Mouse (Mus musculus) layer of hippocampus, postnatal 25 days (tissue): ENCODE measurements at regions not wholly inside any gene's neighbourhood (a gene's known extent, or its start where the extent isn't known, plus 50 kb on each side); places are given as distances from the start of the nearest gene placed in this dataset.
A peak's percentile ranks its signal among the peaks of the same experiment; 100 is the strongest.
"Not testable (repeated sequence)": the region's sequence is repeated elsewhere in the genome, so short reads cannot be mapped to it uniquely, and the experiment has no call there.

Source experiments
- DNase-seq, 2 experiments: peaks; one replicate each; pipeline ENCODE4 v3.0.0; 2022; ENCODE audit warnings: mixed read lengths in 2 of 2, low spot score in 1 of 2; ENCODE audit errors: extremely low spot score in 1 of 2

DNA sequence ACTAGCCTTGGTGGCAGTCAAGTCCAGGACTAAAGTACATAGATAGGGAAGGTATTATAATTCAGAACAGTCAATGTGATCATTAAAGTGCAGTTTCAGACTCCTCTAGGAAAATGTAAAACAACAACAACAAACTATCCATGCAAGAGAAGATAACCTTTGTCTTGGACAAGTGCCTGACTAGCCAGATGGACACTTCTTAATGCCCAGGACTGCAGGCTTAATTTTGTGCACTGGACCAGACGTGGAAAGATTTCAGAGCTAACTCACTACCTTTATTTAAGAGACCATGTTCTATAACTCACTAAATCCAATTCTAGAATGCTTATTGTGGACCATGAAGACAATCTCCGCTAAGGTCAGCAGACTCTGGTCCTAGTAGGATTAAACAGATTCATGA is 215.6 kb upstream of the Stxbp5 start:
- DNase-seq = no peak

DNA sequence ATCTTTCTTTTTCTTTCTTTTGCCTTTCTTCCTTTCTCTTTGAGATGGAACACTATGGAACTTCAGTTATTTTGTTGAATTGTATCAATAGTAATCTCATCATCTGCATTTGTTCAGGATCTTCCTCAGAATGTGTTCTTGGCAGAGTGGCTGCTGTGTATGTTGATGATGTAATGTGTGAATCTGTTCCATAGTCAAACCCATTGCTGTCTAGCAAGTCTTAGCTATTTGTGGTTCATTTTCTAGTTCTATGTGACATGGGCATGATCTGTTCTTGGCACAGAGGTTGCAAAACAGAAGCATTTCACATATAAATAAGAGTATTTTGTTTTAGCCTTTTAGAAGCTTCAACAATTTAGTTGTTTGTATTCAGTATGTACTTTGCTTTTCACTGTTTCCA is 212.4 kb upstream of the Stxbp5 start:
- DNase-seq = no peak

- no peak for DNase-seq
Observed at GRCm38 (mm10) chr10:10111055-10111454, 210.2 kb upstream of the Stxbp5 start.

DNA sequence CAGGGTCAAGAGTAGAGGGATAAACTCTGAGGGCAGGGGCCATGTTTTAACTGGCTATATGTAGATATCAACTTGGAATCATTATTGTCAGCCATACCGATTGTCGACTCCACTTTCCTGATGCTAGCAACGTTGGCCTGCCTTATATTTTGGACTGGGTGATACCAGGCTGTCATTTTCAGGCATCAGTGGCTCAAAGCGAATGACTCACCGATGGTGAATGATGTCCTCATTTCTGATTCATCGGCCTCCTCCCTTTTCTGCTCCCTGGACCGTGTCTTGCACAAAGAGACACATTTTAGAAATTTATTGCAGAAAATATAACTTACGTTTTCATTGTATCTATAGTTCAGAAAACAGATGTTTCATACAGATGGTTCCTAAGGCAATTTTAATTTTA is 209.0 kb upstream of the Stxbp5 start:
- DNase-seq = no peak

GRCm38 (mm10) chr10:10107123-10107525 is 206.2 kb upstream of the Stxbp5 start:
- DNase-seq = peak; percentile 34 to 51

GRCm38 (mm10) chr10:10106646-10107045 is 205.8 kb upstream of the Stxbp5 start:
- DNase-seq = no peak

GRCm38 (mm10) chr10:10101641-10102040 is 200.8 kb upstream of the Stxbp5 start:
- DNase-seq = no peak

DNA sequence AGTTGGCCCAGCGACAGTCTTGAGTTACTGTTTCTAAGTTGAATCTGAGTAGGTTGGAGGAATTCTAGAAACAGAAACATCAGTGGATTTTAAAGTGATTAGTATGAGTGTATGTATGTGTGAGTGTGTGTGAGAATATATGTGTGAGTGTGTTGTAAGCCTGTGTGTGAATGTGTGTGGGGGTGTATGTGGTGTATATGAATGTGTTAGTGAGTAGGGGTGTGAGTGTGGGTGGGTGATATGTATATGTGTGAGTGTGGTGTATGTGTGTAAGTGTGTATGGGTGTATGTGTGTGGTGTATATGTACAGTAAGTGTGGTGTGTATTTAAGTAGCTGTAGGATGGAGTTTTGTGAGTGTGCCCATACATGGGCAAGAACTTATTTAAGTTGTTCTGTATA is 197.6 kb upstream of the Stxbp5 start:
- no peak for DNase-seq

DNA sequence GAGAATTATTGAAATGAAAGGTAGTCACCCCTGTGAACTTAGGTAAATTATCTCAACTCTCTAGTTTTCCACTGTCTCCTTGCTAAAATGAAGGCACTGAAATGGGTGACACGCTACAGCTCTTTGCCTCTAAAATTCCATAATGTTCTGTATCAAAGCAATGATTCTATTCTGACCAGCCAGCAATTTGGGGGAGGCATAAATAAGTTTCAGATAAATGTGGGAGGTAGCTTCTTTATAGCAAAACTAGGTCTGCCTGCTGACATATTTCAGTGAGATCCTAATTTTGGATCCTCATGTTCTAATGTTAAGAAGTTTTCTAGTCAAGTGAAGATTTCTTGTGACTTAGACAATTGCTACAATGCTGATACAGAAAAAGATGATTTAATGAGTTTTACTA is 193.2 kb upstream of the Stxbp5 start:
- no peak for DNase-seq

- peak; percentile 7 to 37 for DNase-seq
Observed at GRCm38 (mm10) chr10:10093713-10094112, 192.8 kb upstream of the Stxbp5 start.

DNA sequence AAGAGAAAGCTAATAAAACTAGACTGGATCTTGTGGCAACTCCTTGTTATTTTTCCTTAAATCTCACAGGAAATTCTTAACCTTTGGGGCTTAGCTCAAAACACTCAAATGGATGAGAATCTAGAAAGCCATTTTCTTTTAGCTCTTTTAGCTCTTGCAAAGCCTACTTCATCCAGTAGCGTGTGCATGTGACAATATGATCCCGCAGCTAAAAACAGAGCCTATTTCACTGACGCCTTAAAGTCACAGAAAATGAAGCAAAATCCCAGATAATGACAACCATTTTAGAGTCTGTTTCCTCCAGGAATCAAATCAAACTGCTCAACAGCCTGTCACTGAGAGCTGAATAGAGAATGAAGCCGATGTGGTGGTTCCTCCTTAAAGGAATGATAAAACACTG is 185.1 kb upstream of the Stxbp5 start:
- no peak for DNase-seq

DNA sequence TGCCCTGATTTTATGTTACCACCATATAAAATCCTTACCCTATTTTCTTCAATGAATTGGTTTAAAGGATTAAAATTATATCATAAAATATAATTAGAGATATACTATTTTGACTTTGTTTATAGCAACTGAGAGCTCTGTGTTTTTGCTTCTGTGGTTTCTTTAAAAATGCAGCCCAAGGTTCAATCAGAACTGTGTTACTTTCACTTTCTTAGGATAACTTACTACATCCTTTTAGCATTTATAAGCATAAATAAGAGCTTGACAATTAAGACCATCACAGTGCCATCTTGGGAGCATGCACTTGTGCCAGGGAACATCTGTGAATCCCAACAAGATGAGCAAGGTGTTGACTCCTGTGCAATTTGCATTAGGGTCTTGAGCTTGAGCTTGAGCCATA is 169.3 kb upstream of the Stxbp5 start:
- no peak for DNase-seq

GRCm38 (mm10) chr10:10069704-10070103 is 168.8 kb upstream of the Stxbp5 start:
- DNase-seq = not testable (repeated sequence)

GRCm38 (mm10) chr10:10046753-10047152 is 145.9 kb upstream of the Stxbp5 start:
- DNase-seq = no peak

DNA sequence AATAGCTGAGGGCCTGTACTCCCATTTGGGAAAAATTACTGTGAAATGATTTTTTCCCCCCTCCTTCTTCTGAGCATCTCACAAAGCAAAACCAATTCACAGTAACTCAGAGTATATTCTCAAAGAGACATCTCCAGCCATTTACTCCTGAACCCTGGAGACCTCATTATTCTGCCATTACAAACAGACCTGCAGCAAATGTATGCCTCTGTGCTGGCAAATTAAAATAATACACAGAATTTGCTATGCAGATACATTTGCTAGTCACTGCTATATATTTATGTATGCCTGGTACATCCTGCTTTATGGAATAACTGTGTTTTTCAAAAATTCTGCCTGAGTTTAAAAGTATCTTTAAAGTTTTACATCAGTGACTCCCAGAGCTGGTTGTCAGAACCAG is 145.4 kb upstream of the Stxbp5 start:
- no peak for DNase-seq

GRCm38 (mm10) chr10:10009244-10009643 is 108.4 kb upstream of the Stxbp5 start:
- DNase-seq = no peak

DNA sequence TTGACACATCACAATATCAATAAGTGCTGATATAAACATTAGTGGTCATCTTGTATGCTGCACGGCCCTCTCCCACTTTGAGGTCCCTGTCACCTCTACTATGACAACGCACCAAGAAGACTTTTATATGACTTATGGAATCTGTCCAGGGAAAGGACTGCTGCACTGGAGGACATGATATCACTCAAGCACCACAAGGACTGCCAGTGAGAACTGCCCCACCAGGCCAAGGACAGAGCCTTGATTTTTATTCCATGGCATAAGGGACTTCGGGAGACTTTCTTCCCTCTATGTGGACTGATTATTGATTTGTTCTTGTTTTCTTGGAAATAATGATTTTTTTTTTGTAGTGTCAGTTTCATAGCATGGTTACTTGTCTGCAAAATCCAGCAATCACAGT is 97.7 kb upstream of the Stxbp5 start:
- DNase-seq = no peak

GRCm38 (mm10) chr10:9996211-9996610 is 95.3 kb upstream of the Stxbp5 start:
- no peak for DNase-seq

DNA sequence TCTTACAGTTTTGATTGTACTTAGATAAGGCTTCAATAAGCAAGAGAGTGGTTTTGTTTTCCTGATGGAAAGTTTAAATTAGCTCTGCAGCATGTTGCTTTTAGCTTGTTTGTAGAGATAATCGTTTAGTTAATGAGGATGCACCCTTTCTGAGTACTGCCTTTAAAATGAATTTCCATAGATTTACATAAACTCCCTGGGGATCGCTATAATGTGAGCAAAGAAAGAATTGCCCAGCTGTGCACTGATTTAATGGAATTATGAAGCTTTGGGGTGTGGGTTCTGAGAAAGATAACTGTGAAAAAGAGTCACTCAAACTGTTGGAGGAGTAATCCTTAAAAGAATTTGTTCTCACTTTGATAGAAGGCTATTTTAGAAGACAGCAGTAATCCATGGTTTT is 91.9 kb upstream of the Stxbp5 start:
- DNase-seq = no peak

DNA sequence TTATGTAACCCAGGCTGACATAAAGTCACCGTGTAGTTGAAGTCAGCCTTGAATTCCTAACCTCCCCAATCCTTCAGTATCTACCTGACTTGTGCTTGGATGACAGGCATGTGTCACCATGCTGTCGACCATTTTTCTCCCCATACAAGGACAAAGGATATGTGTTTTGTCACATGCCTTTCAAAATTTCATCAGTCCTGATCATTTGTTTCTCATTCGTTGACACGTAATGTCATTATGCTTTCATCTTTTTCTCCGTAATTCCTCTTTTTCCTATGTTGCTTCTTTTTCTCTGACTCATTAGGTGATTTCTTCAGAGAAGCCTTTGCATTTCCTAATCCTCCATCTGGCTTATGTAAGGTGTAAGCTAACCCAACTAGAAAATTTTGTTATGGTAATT is 84.5 kb upstream of the Stxbp5 start:
- DNase-seq = no peak

- no peak for DNase-seq
Observed at GRCm38 (mm10) chr10:9976424-9976823, 75.5 kb upstream of the Stxbp5 start.
